In the genomic region with DNA sequence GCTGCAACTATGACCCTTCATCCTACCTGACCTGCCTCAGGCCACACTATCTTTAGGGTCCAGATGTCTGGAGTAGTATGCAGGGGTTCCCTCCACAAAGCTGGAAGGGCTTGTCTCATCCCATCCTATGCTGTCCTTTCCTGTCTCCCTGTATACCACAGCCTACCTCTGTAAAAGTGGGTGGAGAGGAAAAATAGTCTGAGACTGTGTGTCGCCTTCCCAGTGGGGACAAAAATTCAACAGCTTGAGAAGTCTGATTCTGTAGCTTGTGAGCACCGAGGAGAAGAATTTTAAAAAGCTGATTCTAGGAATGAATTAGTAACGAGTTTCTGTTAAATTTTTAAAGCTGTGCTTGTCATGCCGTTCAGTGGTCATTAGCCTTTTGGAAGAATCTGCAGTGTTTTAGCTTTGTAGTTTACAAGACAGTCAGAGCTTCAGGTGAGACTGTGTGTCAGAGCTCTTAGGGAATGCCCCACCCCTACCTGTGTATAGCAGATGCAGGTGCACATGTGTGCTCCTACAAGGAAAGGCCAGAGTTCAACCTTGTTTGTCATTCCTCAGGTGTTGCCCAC, we compare ENCODE assay signal across 20 mouse cellular contexts. TPM values are rescaled to one million over a fixed set of nuclear protein-coding genes. Genes with fewer than 3 reads are reported as not detected.
DNase-seq lines count a peak whose midpoint lies in the region; ATAC-seq lines count a peak whose summit lies in the region.
"Had no signal": no experiment of that assay in that cellular context is flagged by ENCODE, and none has a peak within 500 bp of the region (broad histone marks: within the 10 kb centered on the region; RNA-seq: fewer than 3 reads in every experiment).

No protein-coding gene starts in this region.

- DNase-seq in frontal cortex, postnatal 10 days (ENCODE audit: low spot score in 2 of 2), result no peak
- DNase-seq in kidney, adult 8-10 months, result peak; percentile 28 to 37
- DNase-seq in kidney, postnatal 10 days, result no peak
- peak; percentile 20 for DNase-seq in right cerebral cortex, adult 18-20 months
- DNase-seq in right cerebral cortex, postnatal 36 days (ENCODE audit: low spot score in 2 of 2), result no peak
- no peak for DNase-seq in layer of hippocampus, adult 18-20 months (ENCODE audit: low spot score in 2 of 2)
- DNase-seq: adrenal gland, adult 8-10 months; adrenal gland, postnatal 36 days; B cell, adult 2 months; cerebellum, adult 11 months; cerebellum, adult 8-10 months; cerebellum, postnatal 14 days; embryo, embryonic 11 days; gastrocnemius, postnatal 10 days; heart, adult 18-20 months; heart, postnatal 10 days; heart, postnatal 4 days had no signal

- peak; percentile 82 for ATAC-seq in frontal cortex, adult (ENCODE audit: low TSS enrichment)
- ATAC-seq: CD4-positive, CD25-positive, alpha-beta regulatory T cell, adult 4 months; forebrain, embryonic 14.5 days had no signal

RNA-seq across cellular contexts. Expression of gene Mgat5, which starts 40.1 kb away (rescaled TPM):
- 10 to 100 TPM; 48.4 to 48.7 TPM for total RNA-seq in layer of hippocampus, adult 18-20 months (2021)

Comparison
In these comparisons a context has a peak if more than half of its experiments do, and no peak if none do; other contexts are left out.
1. DNase-seq: peak in kidney, adult 8-10 months (2 of 2) and right cerebral cortex, adult 18-20 months (single experiment); none in frontal cortex, postnatal 10 days (0 of 2), kidney, postnatal 10 days (single experiment), right cerebral cortex, postnatal 36 days (0 of 2) and layer of hippocampus, adult 18-20 months (0 of 2).